Mouse (Mus musculus) urinary bladder, postnatal 25 days (tissue): ENCODE data around the gene Tgfbr3.

Experiments used
- DNase-seq: peaks from one replicate; pipeline ENCODE4 v3.0.0; 2022; ENCODE audit warnings: low spot score

Gene Tgfbr3

GRCm38 (mm10) chr5:107110089-107110879, 179.1 kb downstream of the Tgfbr3 start:
- DNase-seq, result no peak

GRCm38 (mm10) chr5:107109416-107109815, 180.0 kb downstream of the Tgfbr3 start:
- DNase-seq, result no peak

GRCm38 (mm10) chr5:107106793-107107192, 182.6 kb downstream of the Tgfbr3 start:
- DNase-seq, result no peak

- no peak for DNase-seq
These were observed 183.3 kb downstream of the Tgfbr3 start for GRCm38 (mm10) chr5:107106139-107106538.

GRCm38 (mm10) chr5:107103591-107103990, 185.8 kb downstream of the Tgfbr3 start:
- no peak for DNase-seq

DNA sequence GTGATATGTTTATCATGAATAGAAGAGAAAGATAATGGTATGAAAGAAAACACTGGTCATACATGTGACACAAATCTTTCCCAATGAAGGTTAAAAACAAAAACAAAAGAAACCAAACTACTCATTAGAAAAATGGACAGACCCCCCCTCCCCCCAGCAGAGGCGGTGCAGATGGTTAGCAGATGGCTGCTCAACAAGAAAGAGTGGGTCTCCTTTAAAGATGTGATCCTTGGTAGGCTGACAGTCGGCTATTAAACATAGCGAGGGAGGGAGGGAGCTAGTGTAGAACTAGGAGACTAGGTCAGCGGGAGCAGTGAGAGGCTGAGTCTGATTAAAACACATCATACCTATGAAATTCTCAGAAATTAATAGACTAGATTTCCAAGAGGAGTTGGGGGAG, 186.5 kb downstream of the Tgfbr3 start:
- DNase-seq, result no peak

GRCm38 (mm10) chr5:107101684-107102083, 187.7 kb downstream of the Tgfbr3 start:
- DNase-seq, result no peak

- no peak for DNase-seq
These were observed 188.3 kb downstream of the Tgfbr3 start for GRCm38 (mm10) chr5:107101135-107101534.

GRCm38 (mm10) chr5:107099634-107100033, 189.8 kb downstream of the Tgfbr3 start:
- DNase-seq, result no peak

DNA sequence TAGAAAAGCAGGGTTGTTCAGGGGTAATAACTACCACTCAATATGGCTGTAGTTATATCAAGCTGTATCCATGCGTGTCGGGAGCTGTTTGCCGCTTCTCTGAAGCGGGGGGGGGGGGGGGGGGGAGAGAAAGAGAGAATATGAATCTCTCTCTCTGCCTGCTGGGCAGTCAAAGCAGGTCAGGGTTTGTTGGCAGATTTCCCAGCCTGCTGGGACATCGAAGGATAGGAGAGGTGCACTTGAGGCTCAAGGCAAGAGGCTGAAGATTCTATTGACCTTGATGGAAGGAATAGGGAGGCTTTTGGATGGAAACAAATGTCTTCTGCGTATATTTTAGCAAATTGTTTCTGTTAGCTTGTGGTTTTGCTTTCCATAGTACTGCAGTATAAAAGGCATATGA, 190.4 kb downstream of the Tgfbr3 start:
- DNase-seq, result no peak

DNA sequence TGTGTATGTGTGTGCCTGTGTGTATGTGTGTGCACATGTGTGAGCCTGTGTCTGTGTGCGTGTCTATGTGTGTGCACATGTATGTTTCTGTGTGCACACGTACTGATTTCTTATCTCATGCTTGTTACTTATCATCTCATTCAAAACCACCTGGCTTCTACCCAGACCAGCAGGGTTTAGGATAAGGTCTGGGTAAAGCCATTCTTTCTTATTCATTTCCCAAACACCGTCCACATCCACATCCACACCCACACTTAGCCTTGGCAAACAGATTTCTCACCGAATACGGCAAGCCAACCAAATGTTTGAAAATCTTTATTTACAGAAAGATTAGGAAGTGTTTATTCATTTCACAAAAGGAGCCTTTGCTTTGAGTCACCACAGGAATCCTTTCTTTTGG, 191.4 kb downstream of the Tgfbr3 start:
- no peak for DNase-seq

- DNase-seq, result no peak
These were observed 192.1 kb downstream of the Tgfbr3 start for GRCm38 (mm10) chr5:107097314-107097713.

DNA sequence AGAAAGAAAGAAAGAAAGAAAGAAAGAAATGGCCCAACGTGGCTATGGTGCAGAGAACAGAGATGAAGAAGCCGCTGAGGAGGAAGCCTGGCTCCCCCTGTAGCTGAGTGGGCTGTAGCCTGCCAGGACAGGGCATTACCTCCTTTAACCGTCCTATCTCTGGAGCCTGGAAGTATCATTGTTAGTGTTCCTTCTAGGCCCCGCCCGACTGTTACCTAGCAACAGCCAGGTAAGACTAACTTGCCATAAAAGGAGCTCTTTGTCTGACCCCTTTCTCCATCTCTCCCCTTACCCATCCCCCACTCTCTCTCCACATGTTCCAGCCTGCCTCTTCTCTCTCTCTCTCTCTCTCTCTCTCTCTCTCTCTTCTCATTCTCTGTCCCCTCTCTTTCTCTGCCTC, 195.2 kb downstream of the Tgfbr3 start:
- DNase-seq, result no peak

- DNase-seq, result no peak
These were observed 196.2 kb downstream of the Tgfbr3 start for GRCm38 (mm10) chr5:107093253-107093652.

- DNase-seq, result no peak
These were observed 197.3 kb downstream of the Tgfbr3 start for GRCm38 (mm10) chr5:107092137-107092536.

- DNase-seq, result no peak
These were observed 199.5 kb downstream of the Tgfbr3 start for GRCm38 (mm10) chr5:107089966-107090365.

GRCm38 (mm10) chr5:107087829-107088808, 201.3 kb downstream of the Tgfbr3 start:
- DNase-seq, result peak; percentile 74

DNA sequence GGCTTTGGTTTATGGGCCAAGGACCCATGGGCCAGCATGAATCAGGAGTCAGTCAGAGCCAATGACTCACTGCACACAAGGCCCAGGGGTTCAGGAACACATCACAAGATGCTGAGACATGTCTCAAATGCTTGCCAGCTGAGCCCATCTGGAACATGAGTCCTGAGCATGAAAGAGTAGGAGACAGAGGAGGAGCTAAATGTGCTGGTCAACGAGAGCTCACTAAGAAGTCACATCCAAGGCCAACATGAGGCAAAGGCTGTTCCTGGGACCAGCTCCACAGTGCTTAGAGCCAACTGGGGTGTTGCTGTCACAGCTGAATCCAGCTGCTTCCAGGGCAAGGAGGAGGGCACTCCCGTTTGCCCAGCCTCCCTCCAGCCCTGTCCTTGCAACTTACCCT, 202.1 kb downstream of the Tgfbr3 start:
- DNase-seq, result peak; percentile 40

DNA sequence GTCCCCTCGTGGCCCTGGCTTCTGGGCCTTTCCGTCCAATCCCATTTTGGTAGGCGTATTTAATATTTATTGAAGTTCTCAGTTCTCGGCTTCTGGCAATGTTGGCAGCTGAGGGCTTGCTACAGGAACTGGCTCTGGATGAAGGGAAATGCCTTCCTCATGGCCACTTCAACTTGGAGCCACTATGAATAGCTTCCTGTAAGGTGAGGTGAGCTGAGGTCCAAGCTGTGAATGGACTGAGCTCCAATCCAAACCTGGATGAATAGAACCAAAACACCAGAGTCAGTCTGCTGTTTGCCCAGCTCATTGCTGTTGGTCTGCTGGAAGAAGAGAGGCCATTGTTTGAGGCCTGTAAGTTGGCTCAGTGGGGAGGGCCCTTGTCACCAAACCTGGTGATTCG, 203.3 kb downstream of the Tgfbr3 start:
- no peak for DNase-seq

- no peak for DNase-seq
These were observed 205.0 kb downstream of the Tgfbr3 start for GRCm38 (mm10) chr5:107084431-107084830.

DNA sequence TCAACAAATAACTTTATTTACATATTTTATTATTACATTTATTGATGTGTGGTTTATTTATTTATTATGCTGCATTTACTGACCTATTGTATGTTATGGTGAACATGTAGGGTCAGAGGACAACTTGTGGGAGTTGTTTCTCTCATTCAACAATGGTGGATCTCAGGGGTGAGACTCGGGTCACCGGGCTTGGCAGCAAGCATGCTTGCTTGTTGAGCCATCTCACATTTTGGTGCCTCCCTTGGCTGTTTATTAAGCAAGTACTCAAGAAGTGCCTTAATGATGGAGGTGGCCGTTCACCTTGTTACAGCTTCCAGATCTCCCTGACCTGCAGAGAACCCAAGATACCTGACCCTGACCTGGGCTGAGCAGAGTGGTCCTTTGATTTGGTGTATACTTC, 207.4 kb downstream of the Tgfbr3 start:
- DNase-seq, result no peak

- DNase-seq, result no peak
These were observed 208.3 kb downstream of the Tgfbr3 start for GRCm38 (mm10) chr5:107080986-107081624.
